ENCODE assay signal across 22 mouse cellular contexts in the genomic region with DNA sequence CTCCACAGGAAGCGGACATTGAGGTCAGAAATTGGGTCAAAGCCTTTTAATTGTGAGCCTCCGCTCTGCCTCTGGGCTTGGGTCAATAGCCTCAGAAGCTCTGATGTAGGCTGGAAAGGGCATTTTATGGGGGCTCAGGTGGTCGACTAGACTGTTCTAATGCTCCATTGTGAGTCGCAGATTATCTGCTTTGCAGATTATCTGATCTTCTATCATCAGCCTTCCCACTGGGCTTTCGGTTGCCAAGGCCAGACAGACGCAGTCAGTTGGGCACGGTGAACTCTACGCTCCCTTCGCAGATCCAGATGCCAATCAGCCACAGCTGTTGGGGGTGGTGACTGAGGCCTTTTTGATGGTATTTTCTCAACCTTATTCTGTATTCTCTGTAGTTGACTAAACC.
DNase-seq lines count a peak whose midpoint lies in the region; ATAC-seq and TF ChIP-seq lines count a peak whose summit lies in the region.
"Had no signal": no experiment of that assay in that cellular context is flagged by ENCODE, and none has a peak within 500 bp of the region (broad histone marks: within the 10 kb centered on the region; RNA-seq: fewer than 3 reads in every experiment).

No protein-coding gene starts in this region.

- no peak for TF ChIP-seq CTCF in kidney, adult 2 months (conservative IDR thresholded peaks at IDR 0.05; ENCODE audit: insufficient read depth, insufficient read length, low read depth, low read length)
- no peak for TF ChIP-seq CTCF in bone marrow, adult 2 months (IDR thresholded peaks at IDR 0.05; ENCODE audit: control insufficient read depth, insufficient read depth, low read length)

- ATAC-seq in midbrain, embryonic 13.5 days: peak; percentile 50; the same call in 1 of the 2 replicates
- ATAC-seq in midbrain, embryonic 16.5 days: no peak
- ATAC-seq: CD4-positive, CD25-positive, alpha-beta regulatory T cell, adult 4 months; forebrain, embryonic 14.5 days had no signal

- no peak for TF ChIP-seq POLR2A in kidney, adult 2 months (IDR thresholded peaks at IDR 0.05; ENCODE audit: low read depth, low read length)
- TF ChIP-seq POLR2A in bone marrow, adult 2 months (IDR thresholded peaks at IDR 0.05; ENCODE audit: borderline replicate concordance, control insufficient read depth, low read depth, low read length): no peak

- no peaks in the 10 kb centered on the region for H3K4me1 ChIP-seq in kidney, adult 2 months (ENCODE audit: control insufficient read depth, insufficient read depth, low read length)
- H3K4me1 ChIP-seq in midbrain, embryonic 13.5 days (replicated peaks): peaks cover 32% of the 10 kb centered on the region
- H3K4me1 ChIP-seq in midbrain, embryonic 16.5 days (ENCODE audit: control insufficient read depth, insufficient read depth, low read length): peaks cover 2% of the 10 kb centered on the region; the same call in 1 of the 2 replicates
- H3K4me1 ChIP-seq in bone marrow, adult 2 months (ENCODE audit: control insufficient read depth, insufficient read depth, low read length): peaks cover 8% of the 10 kb centered on the region

- WGBS in kidney, adult 2 months: 82% methylated on average over 9 of the region's 9 CpGs
- 49% methylated on average over 9 of the region's 9 CpGs for WGBS in midbrain, embryonic 13.5 days
- 52% methylated on average over 9 of the region's 9 CpGs for WGBS in midbrain, embryonic 16.5 days
- 85% methylated on average over 9 of the region's 9 CpGs for WGBS in bone marrow, adult 2 months

- no peak overlapping the region for H3K9ac ChIP-seq in midbrain, embryonic 13.5 days (replicated peaks)
- H3K9ac ChIP-seq in midbrain, embryonic 16.5 days (ENCODE audit: low read depth, low read length): no peak overlapping the region
- H3K9ac ChIP-seq: embryonic facial prominence, embryonic 15.5 days; heart, embryonic 12.5 days; hindbrain, embryonic 15.5 days had no signal

- H3K27ac ChIP-seq in kidney, adult 2 months (ENCODE audit: insufficient read depth, low read depth, low read length): no peak overlapping the region
- no peak overlapping the region for H3K27ac ChIP-seq in midbrain, embryonic 13.5 days
- H3K27ac ChIP-seq in midbrain, embryonic 16.5 days (ENCODE audit: low read length): no peak overlapping the region
- H3K27ac ChIP-seq in bone marrow, adult 2 months (ENCODE audit: control insufficient read depth, insufficient read depth, low read depth, low read length, poor library complexity): peak overlapping the region; percentile 29; the same call in 1 of the 2 replicates
- H3K27ac ChIP-seq: embryonic facial prominence, embryonic 15.5 days; forebrain, embryonic 10.5 days; gastrocnemius, adult 2 months; hindbrain, embryonic 15.5 days had no signal

- H3K4me3 ChIP-seq in kidney, adult 2 months (ENCODE audit: insufficient read depth, low read depth, low read length): no peak overlapping the region
- H3K4me3 ChIP-seq in midbrain, embryonic 13.5 days (replicated peaks): no peak overlapping the region
- H3K4me3 ChIP-seq in midbrain, embryonic 16.5 days (ENCODE audit: low read depth, low read length): no peak overlapping the region
- H3K4me3 ChIP-seq in bone marrow, adult 2 months (replicated peaks; ENCODE audit: control insufficient read depth, low read depth, low read length): no peak overlapping the region
- H3K4me3 ChIP-seq: embryonic facial prominence, embryonic 15.5 days; erythroblast, embryonic 14.5 days; forebrain, embryonic 10.5 days; gastrocnemius, adult 2 months; heart, embryonic 12.5 days; hindbrain, embryonic 15.5 days had no signal

- no peak overlapping the region for H3K4me2 ChIP-seq in midbrain, embryonic 13.5 days (replicated peaks)
- no peak overlapping the region for H3K4me2 ChIP-seq in midbrain, embryonic 16.5 days (ENCODE audit: low read length)
- H3K4me2 ChIP-seq: embryonic facial prominence, embryonic 15.5 days; heart, embryonic 12.5 days; hindbrain, embryonic 15.5 days had no signal

- no peaks in the 10 kb centered on the region for H3K27me3 ChIP-seq in kidney, adult 2 months (replicated peaks; ENCODE audit: control insufficient read depth, insufficient read depth, low read length)
- H3K27me3 ChIP-seq in midbrain, embryonic 13.5 days: no peaks in the 10 kb centered on the region
- no peaks in the 10 kb centered on the region for H3K27me3 ChIP-seq in midbrain, embryonic 16.5 days (ENCODE audit: control insufficient read depth, insufficient read depth, low read depth, low read length)
- H3K27me3 ChIP-seq: embryonic facial prominence, embryonic 15.5 days; heart, embryonic 12.5 days; hindbrain, embryonic 15.5 days had no signal

- no peaks in the 10 kb centered on the region for H3K36me3 ChIP-seq in kidney, adult 2 months (ENCODE audit: control insufficient read depth, insufficient read depth, low read length)
- H3K36me3 ChIP-seq in midbrain, embryonic 13.5 days: no peaks in the 10 kb centered on the region
- H3K36me3 ChIP-seq in midbrain, embryonic 16.5 days (ENCODE audit: control insufficient read depth, insufficient read depth, low read length): no peaks in the 10 kb centered on the region
- H3K36me3 ChIP-seq: embryonic facial prominence, embryonic 15.5 days; forebrain, embryonic 10.5 days; heart, embryonic 12.5 days; hindbrain, embryonic 15.5 days had no signal

- DNase-seq in cerebellum, adult 9-11 months: peak; percentile 10
- DNase-seq in cerebellum, adult 11-12 months: no peak
- peak; percentile 14 for DNase-seq in kidney, adult 2 months
- no peak for DNase-seq in kidney, postnatal 10 days
- no peak for DNase-seq in adrenal gland, adult 18-20 months (ENCODE audit: low spot score in 2 of 2)
- DNase-seq: adrenal gland, postnatal 10 days; B cell, adult 2 months; cerebellum, postnatal 14 days; embryo, embryonic 11 days; gastrocnemius, adult 2 months; gastrocnemius, postnatal 25 days had no signal

- H3K9me3 ChIP-seq in midbrain, embryonic 13.5 days: no peaks in the 10 kb centered on the region
- no peaks in the 10 kb centered on the region for H3K9me3 ChIP-seq in midbrain, embryonic 16.5 days (replicated peaks; ENCODE audit: control insufficient read depth, low read length, poor library complexity, severe bottlenecking)
- H3K9me3 ChIP-seq: embryonic facial prominence, embryonic 15.5 days; forebrain, embryonic 10.5 days; G1E; heart, embryonic 12.5 days; hindbrain, embryonic 15.5 days had no signal

Comparison
In these comparisons a context has a peak if more than half of its experiments do, and no peak if none do; other contexts are left out.
1. DNase-seq: peak in cerebellum, adult 9-11 months (single experiment) and kidney, adult 2 months (single experiment); none in cerebellum, adult 11-12 months (single experiment), kidney, postnatal 10 days (single experiment) and adrenal gland, adult 18-20 months (0 of 2).